Mouse (Mus musculus): ENCODE data around the gene Bend3. TPM values are rescaled to one million over a fixed set of nuclear protein-coding genes. Genes with fewer than 3 reads are reported as not detected.
"Not testable (repeated sequence)": the region's sequence is repeated elsewhere in the genome, so short reads cannot be mapped to it uniquely, and the experiment has no call there.

Gene Bend3
- total RNA-seq, 2 experiments from 2014 or later, result 5.5 to 5.9 TPM

DNA sequence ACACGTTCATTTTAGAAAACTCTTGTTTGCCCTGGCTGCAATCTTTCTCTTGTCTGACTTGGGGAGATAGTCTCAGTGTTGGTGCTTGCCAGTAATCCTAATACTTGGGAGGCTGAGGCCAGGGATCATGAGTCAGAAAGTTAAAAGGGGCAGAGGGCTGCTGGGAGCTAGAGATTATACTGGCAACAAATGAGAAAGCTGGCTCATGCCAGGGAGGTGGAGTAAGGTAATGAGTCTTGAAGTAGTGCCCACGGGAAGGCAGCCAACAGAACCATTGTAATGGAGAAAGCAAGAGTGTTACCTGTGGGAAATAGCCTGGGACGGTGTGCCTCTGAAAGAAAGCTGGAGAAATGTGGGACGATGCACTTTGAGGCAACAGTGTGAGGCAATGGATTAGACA is 39.2 kb downstream of the Bend3 start:
- intact Hi-C loops (cut with DNase I), result no loop called here
- DNase-seq (ENCODE audit: low spot score in 2 of 2), result no peak

DNA sequence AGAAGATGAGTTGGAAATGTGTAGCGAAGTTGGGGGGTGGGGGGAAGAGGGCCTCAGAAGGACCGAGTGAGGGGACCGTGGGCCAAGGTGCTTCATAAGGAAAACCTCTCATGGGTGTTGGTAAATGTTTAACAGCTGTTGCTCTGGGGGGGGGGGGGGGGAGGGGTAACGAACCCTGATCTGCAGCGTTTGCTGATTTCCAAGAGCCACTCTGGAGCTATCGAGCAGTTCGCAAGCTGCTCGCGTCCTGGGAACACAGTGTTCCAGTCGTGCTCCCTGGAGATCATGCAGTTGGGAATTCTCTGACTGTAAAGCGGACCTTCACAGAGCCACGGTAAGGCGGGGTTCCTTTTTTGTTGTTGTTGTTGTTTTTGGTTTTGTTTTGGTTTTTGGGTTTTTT is 39.7 kb downstream of the Bend3 start:
- intact Hi-C loops (cut with DNase I), result no loop called here
- DNase-seq (ENCODE audit: low spot score in 2 of 2), result no peak

DNA sequence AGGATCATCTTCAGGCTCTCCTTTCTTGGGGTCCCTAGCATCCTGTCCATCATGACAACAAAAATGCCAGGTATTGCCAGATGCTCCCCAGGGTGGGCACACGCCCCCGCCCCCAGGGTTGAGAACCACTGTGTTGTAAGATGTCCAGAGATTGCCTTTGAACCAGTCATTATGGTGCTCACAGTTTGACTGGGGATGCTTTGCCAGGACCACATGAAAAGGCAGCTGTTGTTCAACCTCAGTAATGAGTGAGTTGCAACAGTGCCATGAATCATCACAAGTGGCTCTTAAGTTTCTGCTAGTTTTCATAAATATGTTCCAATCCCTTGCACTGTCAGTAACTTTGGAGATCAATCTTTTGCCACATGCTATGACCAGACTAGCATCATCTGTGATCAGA is 41.3 kb downstream of the Bend3 start:
- intact Hi-C loops (cut with DNase I), result no loop called here
- no peak for DNase-seq (ENCODE audit: low spot score in 2 of 2)

DNA sequence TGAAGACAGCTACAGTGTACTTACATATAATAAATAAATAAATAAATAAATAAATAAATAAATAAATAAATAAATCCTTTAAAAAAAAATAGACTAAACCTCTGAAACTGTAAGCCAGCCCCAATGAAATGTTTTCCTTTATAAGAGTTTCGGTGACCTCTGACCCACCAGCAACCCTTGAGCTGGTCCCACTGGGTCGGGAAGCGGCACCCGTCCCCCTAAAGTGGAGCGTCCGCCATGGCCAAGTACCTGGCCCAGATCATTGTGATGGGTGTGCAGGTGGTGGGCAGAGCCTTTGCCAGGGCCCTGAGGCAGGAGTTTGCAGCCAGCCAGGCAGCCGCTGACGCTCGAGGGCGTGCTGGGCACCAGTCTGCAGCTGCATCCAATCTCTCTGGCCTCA is 45.3 kb downstream of the Bend3 start, which contains the start of gene Gm9803:
TSS of gene Gm9803 (plus strand) at position 154 of the 400 bp plus-strand sequence.
- intact Hi-C loops (cut with DNase I); DNase-seq (ENCODE audit: low spot score in 2 of 2): not testable (repeated sequence)

DNA sequence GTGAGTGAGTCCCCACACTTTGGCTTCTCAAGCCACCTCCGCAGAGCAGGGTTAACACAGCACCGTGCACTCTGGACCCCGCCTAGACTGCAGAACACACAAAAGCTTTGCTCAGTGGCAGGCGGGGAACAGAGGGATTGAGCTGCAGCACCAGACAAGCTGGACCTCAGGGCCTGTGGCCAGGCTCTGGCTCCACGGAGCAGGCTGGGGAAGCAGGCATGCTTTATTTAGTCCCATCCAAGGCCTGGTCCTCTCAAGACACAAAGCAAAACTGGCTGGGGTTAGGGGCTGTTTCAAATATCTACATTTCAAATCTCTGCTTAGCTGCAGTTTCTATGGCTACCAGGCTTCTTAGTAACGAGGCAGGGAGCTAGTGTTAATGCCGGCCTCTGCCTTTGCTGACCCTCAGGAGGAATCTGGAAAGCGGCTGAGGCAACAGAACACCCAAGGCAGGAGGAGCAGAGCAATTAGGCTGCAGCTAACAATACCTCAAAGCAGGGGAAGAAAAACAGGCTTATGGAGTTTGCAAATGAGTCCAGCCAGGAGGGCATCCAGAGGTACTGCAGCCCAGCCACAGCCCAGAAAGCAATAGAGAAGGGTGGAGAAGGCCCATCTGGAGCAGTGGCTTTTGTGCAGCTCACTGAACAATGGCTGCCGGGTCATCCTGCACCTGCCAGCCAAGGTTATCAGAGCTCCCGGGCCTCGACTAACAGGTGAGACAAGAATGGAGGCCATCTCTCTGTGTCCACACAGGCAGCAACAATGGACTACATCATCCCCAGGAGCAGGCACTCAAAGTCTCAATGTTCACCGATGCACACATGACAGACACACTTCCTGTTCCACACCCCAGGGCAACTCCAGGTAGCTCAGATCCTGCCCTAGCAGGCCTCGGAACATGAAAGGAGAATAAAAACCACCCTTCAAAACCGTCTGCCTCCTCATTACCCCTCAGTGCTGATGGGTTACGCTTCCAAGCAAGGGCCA is 48.9 kb downstream of the Bend3 start:
- intact Hi-C loops (cut with DNase I), result no loop called here

DNA sequence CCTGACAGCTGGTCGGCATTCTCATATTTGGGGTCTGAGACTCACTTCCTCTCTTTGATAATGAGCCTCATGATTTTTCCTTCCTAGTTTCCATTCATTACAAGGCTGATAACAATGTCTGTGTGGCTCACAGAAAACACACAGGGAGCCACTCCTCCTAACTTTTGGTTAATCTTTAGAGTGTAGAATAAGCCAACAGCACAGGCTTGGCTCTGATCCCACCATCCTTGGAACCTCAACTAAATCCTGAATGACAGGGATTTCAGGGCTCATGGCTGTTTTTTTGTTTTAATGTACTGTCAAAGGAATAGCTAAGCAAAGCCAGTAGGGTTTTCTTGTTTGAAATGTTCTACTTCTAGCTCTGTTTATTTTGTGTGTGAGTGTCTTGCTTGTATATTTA is 55.8 kb downstream of the Bend3 start:
- intact Hi-C loops (cut with DNase I), result no loop called here
- DNase-seq (ENCODE audit: low spot score in 2 of 2), result no peak

More for the DNA sequence above, 48.9 kb downstream of the Bend3 start:
- DNase-seq (ENCODE audit: low spot score in 2 of 2), result no peak

DNA sequence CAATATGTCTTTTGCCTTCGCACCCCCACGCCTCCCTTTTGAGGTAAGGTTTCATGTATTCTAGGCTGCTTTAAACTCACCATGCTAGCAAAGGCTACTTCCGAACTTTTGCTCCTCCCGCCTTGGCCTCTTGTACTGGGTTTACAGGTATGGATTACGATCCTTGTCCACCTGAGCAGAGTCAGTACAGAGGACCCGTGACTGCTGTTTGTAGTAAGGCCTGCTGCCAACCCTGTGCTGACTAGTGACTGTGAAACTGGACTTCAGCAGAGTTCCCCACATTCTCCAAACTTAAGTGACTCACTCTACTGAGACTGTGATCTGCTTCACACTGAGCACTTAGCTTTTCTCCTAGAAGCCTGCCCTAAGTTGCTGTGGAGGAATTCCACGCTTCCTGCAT is 59.0 kb downstream of the Bend3 start:
- no peak for DNase-seq (ENCODE audit: low spot score in 2 of 2)
- intact Hi-C loops (cut with DNase I), result no loop called here

DNA sequence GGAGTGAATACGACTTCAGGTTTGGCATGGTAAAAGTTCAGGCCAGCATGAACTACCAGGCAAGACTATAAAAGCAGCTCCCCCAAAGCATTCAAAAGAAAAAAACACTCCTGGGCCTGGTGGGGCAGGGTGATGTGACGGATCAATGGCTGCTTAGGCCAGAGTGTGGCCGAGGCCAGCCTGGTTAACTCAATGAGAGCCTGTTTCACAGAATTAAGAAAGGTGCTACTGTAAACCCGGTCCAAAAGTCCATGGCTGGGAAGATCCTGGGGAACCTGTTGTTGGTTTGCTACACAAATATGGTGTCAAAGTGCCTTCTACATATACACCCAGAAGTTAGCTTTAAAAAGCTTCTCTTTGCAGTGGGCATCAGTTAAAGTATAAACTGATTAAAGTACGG is 60.2 kb downstream of the Bend3 start:
- intact Hi-C loops (cut with DNase I), result no loop called here
- DNase-seq (ENCODE audit: low spot score in 2 of 2), result no peak

DNA sequence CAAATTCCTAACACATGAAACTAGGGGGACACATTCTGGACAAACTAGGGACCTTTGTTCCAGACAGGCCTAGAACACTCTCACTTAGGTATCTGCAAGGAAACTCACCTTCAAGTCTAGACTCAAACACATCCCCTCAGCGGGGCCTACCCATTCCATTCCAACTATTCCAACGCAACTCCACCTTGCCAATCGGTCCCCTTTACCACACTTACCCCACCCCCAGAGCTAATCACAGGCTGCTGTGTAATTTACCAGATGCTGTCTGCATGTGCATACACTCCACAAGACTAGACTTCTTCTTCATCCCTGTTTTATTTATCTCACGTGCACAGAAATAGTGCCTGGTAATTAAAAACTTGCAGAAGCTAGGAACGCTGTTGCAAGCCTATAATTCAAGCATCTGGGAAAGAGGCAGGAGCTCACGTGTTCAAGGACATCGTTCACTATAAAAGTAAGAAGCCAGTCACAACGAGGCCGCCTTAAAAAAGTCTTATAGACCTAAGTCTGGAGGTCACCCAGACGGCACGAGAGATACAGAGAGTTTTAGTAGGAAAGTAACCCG is 61.2 kb downstream of the Bend3 start:
- intact Hi-C loops (cut with DNase I), result loop anchor here (2.0 kb wide), 1 partner anchor 61 kb away; the partner anchor contains the start of gene Bend3
- DNase-seq (ENCODE audit: low spot score in 2 of 2), result no peak

DNA sequence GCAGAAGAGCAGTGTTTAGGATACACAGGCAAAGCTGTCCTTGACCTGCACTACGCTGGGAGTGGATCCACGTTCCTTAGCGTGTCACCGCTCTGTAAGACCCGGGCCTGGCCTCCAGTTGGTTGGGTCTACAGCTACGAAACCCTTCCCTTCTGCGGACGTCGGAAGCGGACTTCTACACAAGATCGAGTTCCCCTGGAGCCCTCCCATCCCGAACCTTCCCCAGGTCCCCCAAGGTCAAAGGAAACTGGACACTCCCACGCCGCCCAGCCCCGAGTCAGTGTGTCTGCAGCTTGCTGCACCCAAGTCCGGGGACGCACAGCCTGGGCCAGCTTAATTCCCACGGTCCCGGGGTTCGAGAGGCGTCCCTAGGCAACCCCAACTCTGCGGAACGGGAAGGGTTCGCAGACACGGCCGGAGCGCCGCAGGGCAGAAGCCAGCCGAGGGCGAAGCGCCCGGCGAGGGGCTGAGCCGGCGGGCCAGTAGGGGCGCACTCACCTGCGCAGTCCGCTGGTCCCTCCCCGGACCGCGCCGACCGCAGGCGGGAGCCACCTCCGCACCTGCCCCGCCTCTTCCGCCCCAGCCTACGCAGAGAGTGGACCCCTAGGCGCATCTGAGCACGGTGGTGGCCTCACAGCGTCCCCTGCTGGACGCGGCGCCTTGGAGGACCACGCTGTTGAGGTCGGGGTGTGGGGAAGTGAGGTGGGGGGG is 62.0 kb downstream of the Bend3 start, which contains the start of gene 1700021F05Rik:
TSS of gene 1700021F05Rik (minus strand) at position 553 of the 711 bp plus-strand sequence.
- intact Hi-C loops (cut with DNase I), result loop anchor here (2.0 kb wide), 1 partner anchor 62 kb away; the partner anchor contains the start of gene Bend3
- DNase-seq (ENCODE audit: low spot score in 2 of 2), result peak; percentile 93 to 95

DNA sequence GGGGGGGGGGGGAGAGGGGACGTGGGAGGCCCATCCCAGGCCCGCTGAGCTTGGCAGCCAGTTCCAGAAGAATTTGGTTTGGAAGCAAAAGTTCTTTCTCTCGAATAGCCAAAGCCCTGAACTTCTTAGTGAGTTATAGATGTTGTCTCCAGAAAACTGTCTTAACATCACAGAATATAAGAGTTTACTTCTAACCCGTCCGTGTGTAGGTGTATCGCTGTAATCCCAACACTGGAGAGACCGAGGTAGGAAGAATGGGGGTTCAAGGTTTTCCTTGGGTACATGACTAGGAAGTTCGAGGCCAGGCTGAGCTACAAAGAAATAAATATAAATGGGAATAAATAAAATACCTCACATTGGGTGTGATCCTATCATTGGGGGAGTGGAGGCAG is 62.5 kb downstream of the Bend3 start:
- no peak for DNase-seq (ENCODE audit: low spot score in 2 of 2)
- intact Hi-C loops (cut with DNase I), result loop anchor here (2.0 kb wide), 1 partner anchor 62 kb away; the partner anchor contains the start of gene Bend3

DNA sequence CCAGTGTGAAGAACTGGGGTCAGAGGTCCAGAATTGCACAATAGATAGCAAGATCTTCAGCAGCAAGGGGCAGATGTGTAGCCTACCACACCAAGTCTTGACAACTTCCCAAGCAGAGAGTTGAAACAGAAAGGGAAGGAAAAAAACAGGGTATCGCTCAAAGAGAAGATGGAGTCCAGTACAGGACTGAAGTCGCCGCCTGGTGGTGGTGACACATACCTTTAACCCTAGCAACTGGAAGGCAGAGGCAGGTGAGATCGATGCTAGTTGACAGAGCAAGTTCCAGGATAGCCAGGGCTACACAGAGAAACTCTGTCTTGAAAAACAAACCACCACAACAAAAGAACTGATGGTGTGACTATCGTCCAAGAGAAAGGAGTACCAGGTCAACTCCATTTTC is 70.8 kb downstream of the Bend3 start:
- DNase-seq (ENCODE audit: low spot score in 2 of 2), result no peak
- intact Hi-C loops (cut with DNase I), result no loop called here

DNA sequence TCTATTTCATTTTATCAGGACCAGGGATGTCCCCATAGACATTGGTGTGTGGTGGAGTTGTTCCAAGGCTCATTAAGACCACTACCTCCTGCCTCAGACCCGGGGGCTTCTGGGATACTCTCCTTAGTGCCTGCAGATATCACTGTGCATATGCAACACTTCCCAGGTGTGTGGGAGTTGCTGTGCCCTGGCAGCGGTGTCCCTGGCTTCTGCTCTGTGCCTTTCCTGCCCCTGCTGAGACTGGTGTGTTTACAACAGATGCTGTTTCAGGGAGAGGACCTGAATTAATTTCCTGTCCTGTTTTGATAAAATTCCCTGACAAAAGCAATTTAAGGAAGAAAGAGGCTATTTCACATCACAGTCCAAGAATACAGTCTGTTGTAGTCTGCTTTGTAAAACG is 72.3 kb downstream of the Bend3 start:
- DNase-seq (ENCODE audit: low spot score in 2 of 2), result no peak
- intact Hi-C loops (cut with DNase I), result no loop called here

DNA sequence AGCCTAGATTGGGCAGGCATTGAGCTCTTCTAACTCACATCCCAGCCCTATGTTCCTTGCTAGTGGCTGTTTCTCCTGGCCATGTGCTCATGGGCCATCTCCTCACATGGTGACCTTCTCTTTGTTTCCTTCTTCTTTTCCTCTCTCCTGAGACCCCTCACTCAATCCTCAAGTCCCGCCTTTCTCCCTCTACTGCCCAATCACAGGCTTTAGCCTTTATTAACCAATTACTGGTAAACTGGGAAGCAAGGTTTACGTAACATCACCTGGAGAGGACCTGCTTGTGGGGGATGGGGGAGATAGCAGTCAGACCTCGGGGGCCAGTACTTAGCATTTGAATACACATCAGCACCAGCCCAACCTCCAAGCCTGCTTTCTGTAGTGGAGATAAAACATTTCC is 72.8 kb downstream of the Bend3 start:
- intact Hi-C loops (cut with DNase I), result no loop called here
- DNase-seq (ENCODE audit: low spot score in 2 of 2), result no peak

DNA sequence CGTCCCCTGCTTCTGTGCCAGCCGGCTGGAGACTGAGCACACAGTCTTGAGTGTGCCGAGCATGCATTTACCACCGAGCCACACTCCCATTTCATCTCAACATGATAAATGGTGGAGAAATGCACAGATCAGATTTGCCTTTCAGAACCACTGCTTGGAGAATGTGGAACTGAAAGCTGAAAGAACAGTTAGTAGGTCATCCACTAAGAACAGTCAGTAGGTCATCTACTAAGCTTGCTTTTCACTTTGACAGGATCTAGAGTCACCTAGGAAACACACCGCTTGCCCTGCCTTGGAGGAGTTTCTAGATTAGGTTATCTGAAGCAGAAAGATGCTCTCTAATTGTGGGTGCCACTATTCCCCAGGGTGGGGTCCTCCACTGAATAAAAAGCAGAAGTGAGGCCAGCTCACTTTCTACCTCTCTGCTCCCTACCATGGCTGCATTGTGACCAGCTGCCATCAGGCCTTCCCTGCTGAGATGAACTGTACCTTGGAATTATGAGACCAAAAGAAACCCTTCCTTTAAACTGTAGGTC is 79.1 kb downstream of the Bend3 start:
- intact Hi-C loops (cut with DNase I), result no loop called here
- no peak for DNase-seq (ENCODE audit: low spot score in 2 of 2)

DNA sequence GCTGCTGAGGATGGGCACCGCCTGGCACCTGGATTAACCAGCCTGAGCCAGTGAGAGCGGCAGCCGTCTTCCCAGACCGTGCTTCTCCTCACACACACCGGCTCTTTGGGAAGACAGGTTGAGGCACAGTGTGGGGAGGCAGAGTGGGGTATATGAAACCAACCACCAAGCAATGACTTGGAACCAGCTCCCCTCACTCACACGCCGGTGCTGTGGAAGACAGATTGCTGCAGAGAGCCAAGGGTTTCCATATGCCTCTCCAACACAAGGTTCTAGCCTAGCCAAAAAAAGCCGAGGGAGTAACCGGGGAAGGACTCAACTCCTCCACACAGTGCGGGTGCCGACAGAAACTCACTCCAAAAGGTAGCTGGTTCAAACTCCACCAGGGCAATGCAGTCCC is 80.7 kb downstream of the Bend3 start:
- intact Hi-C loops (cut with DNase I), result no loop called here
- DNase-seq (ENCODE audit: low spot score in 2 of 2), result no peak

DNA sequence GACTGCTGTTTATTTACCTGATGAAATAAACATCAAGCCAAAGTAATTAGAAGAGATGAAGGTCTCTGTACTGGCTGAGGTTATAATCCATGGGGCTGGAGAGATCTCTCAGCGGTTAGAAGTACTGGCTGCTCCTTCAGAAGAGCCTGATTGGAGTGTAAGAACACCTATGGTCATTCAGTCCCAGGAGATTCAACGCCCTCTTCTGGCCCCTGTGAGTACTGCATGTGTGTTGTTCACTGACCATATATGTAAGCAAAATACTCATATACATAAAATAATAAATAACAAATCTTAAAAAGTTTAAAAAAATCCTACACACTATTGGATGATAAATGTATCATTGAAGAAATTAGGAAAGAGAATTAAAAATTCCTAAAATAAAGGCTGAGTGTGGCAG is 82.1 kb downstream of the Bend3 start:
- DNase-seq (ENCODE audit: low spot score in 2 of 2), result no peak

DNA sequence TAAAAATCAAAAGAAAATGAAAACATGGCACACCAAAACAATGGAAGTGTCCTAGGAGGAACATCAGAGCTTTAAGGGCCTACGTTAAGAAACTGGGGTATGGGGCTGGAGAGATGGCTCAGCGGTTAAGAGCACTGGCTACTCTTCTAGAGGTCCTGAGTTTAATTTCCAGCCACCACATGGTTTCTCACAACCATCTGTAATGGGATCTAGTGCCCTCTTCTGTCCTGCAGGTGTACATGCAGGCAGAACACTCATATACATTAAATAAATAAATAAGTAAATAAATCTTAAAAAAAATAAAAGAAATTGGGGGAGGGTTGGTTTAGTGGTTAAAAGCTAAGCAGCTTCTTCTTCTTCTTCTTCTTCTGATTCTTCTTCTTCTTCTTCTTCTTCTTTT is 82.7 kb downstream of the Bend3 start:
- DNase-seq (ENCODE audit: low spot score in 2 of 2), result no peak
- intact Hi-C loops (cut with DNase I), result no loop called here

More for the DNA sequence above, 82.1 kb downstream of the Bend3 start:
- intact Hi-C loops (cut with DNase I), result no loop called here

All from left cerebral cortex, postnatal 36 days (tissue).